Mouse (Mus musculus) spleen, embryonic (tissue): ENCODE data around the gene Trpv4.

Experiments
- CTCF ChIA-PET: fragments of 350-600 bp; sonication (Branson Sonifier 250); formaldehyde crosslinking; loops from one replicate; lab custom pipeline; 2022; lab: Charles Lee

Gene Trpv4

DNA sequence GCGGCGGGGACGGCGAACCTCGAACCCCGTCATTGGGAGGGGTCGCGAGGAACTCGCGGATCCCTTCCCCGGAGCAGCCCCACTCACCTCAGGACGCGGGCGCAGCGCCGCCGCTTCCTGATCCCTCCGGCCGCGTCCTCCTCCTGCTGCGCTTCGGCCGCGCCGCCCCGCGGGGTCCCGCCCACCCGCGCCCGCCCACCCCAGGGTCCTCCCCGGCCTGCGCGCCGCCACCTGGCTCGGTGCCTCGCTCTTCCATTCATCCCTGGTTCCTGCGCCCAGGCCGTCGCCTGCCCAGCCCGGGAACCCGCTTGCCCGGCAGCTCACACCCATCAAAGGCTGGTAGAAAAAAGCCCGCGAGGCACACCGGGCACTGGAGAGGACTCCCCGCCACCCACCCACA lies at the start of gene Trpv4:
Gene Trpv4, minus strand, starts transcription at position 167 of the 400 bp plus-strand sequence.
- CTCF ChIA-PET: no interaction called here

- CTCF ChIA-PET: no interaction called here
Observed at GRCm38 (mm10) chr5:114707265-114708068, 49.2 kb upstream of the Trpv4 start, which contains the start of gene Tchp. Gene Tchp, plus strand, starts transcription at chr5:114707760.

GRCm38 (mm10) chr5:114702403-114703392 lies 44.5 kb upstream of the Trpv4 start:
- CTCF ChIA-PET: no interaction called here

- CTCF ChIA-PET: interaction anchor here (0.7 kb wide), 1 partner anchor 625 kb away, joined by 3 read pairs; no protein-coding TSS in a partner anchor
Observed at GRCm38 (mm10) chr5:114699015-114699414, 40.8 kb upstream of the Trpv4 start.

- CTCF ChIA-PET: no interaction called here
Observed at GRCm38 (mm10) chr5:114698044-114698746, 40.0 kb upstream of the Trpv4 start.

GRCm38 (mm10) chr5:114696939-114697338 lies 38.7 kb upstream of the Trpv4 start:
- CTCF ChIA-PET: interaction anchor here (0.7 kb wide), 1 partner anchor 21 kb away, joined by 8 read pairs; no protein-coding TSS in a partner anchor

DNA sequence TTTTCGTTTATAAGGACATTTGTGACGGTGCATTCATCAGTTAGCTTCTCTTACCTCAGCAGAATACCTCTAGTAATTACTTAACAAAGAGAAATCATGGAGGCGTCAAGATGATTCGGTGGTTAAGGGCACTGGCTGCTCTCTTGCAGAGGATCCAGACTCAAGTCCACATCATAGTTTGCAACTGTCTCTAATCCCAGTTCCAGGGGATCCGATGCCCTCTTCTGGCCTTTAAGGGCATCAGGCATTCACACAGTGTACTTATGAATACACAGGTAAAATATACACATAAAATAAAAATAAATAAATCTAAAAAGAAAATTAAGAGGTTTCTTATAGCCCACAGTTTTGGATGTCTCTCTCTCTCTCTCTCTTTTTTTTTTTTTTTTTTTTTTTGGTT lies 37.6 kb upstream of the Trpv4 start:
- CTCF ChIA-PET: interaction anchor here (1.2 kb wide), 1 partner anchor 85 kb away, joined by 4 read pairs; no protein-coding TSS in a partner anchor

GRCm38 (mm10) chr5:114690633-114691567 lies 32.7 kb upstream of the Trpv4 start, which contains the start of gene Gltp:
Gene Gltp, minus strand, starts transcription at chr5:114690984.
- CTCF ChIA-PET: no interaction called here

GRCm38 (mm10) chr5:114689700-114690366 lies 31.6 kb upstream of the Trpv4 start:
- CTCF ChIA-PET: interaction anchor here (0.5 to 1.0 kb wide), 5 partner anchors 48 to 399 kb away, joined by 3 to 16 read pairs (median 6); no protein-coding TSS in a partner anchor

DNA sequence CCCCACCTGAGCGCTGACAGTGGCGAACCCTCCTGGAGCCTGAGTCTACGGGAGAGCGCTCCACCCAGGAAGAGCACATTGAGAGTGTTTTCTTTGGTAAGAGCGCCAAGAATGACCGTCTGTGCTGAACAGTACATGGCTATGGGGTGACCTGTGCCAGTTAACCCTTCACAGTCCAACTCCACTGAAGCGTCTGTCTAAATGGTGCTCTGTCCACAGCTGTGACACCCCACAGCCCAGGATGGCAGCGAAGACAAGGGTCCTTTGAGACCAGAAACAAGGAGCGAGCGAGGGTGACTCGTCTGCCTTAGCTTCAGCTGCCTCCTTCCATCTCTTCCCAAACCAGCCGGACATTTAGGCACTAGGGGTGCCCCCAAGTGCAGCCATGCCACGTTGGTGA lies 30.5 kb upstream of the Trpv4 start:
- CTCF ChIA-PET: no interaction called here

DNA sequence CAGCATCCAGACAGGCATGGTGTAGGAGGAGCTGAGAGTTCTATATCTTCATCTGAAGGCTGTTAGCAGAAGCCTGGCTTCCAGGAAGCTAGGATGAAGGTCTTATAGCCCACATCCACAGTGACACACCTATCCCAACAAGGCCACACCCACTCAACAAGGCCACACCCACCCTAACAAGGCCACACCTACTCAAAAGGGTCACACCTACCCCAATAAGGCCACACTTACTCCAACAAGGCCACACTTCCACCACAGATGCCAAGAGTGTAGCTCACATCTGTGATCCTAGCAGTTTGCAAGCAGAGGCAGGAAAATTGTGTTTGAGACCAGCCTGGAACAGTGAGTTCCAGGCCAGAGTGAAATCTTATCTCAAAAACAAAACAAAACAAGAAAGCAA lies 29.7 kb upstream of the Trpv4 start:
- CTCF ChIA-PET: no interaction called here

GRCm38 (mm10) chr5:114686726-114687210 lies 28.5 kb upstream of the Trpv4 start:
- CTCF ChIA-PET: no interaction called here

GRCm38 (mm10) chr5:114685986-114686385 lies 27.8 kb upstream of the Trpv4 start:
- CTCF ChIA-PET: no interaction called here

DNA sequence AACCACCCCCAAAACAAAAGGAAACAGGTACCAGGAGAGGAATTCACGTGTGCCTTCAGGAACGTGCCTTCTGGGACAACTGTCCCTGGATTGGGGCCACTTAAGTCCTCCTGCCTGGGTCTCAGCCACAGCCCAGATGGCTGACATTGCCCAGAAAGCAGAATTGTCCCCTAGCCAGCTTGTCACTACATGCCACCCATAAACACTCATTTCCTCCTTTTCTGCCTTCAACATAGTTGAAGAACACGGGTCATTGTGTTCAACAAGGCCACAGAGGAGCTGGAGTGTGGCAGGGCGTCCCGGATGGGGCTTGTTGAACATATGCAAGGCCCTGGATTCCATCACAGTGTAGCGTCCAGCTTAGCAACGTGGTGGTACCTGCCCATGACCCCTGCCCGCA lies 23.5 kb upstream of the Trpv4 start:
- CTCF ChIA-PET: no interaction called here

GRCm38 (mm10) chr5:114680676-114681285 lies 22.6 kb upstream of the Trpv4 start:
- CTCF ChIA-PET: no interaction called here

DNA sequence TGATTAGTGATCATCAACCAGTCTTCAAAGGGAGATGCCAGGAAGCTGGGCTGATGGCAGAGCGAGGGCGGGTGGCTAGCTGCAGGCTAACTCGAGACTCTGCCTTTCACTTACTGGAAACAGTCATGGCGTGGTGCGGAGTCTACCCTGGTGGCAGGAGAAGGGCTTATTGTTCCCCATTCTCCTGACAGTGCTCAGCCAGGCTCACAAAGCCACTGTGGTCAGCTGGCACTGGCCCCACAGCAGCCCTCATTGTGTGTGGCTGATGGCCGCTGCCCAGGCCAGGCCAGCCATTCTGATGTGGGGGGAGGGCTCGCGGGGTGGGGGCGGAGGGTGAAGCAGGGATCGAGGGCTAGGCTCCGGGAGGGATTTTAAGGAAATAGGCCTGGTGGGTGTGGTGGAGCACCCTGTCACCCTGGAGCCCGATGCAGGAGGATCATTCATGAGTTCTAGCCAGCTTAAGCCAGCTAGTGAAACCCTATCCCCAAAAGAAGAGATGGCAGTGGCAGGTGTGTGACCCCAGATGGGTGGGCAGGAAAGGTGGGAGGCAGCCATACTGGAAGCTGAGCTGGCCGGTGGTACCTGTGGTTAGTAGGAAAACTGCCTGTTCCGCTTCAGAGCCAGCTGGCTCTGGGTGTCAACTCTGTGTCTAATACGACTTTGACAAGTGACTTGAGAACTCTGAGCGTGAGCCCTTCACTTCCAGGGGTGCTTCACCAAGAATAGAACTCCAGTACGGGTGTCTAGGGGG lies 21.8 kb upstream of the Trpv4 start:
- CTCF ChIA-PET: no interaction called here

DNA sequence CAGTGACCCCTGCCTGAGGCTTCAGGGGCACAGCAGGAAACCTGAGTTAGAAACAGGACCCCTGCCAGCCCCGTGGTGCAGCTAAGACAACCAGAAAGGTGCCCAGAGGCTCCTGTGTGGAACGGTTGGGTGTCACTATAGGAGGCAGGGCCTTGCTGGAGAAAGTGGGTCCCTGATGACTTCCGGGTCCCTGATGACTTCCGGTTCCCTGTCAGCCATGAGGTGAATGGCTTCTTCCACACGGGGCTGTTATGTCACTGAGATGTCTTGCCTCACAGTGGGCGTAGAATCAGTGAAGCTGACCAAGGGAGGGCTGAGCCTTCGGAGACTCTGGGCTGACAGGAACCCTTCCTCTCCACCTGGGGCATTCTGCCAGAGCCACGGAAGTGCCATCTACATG lies 16.4 kb upstream of the Trpv4 start:
- CTCF ChIA-PET: interaction anchor here (0.6 to 0.7 kb wide), 2 partner anchors 11 to 323 kb away, joined by 4 to 8 read pairs; no protein-coding TSS in a partner anchor

GRCm38 (mm10) chr5:114673114-114673513 lies 14.9 kb upstream of the Trpv4 start:
- CTCF ChIA-PET: no interaction called here
